Mouse (Mus musculus): ENCODE measurements around the gene Fam166a. TPM values are rescaled to one million over a fixed set of nuclear protein-coding genes. Genes with fewer than 3 reads are reported as not detected.

Gene Fam166a
- 11.9 and 28.8 TPM in 2 replicates for polyA plus RNA-seq (2021; fragmentation: Nextera tagmentation)
- long read RNA-seq, experiment 1 = 0 reads
- long read RNA-seq, experiment 2 = 0 reads

DNA sequence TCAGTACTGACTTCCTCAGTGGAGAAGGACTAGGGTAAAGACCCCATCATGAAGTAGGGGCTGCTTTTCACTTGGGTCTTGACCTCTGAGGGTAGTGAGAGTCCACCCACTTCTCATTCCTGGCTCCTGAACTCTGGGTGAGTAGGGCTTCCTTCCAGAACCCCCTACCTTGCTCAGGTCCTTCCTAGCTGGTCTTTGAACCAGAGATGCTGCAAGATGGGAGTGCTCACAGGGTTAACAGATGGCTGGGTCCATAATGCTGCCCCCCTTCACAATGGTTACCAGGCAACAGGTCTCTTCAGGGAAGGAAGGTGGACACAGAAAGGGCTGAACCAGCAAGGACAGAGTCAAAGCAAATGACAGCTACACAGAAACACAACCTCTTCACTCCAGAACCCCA, at the start of gene Fam166a:
Gene Fam166a (plus strand): TSS at position 301 of the 400 bp plus-strand sequence.

DNA sequence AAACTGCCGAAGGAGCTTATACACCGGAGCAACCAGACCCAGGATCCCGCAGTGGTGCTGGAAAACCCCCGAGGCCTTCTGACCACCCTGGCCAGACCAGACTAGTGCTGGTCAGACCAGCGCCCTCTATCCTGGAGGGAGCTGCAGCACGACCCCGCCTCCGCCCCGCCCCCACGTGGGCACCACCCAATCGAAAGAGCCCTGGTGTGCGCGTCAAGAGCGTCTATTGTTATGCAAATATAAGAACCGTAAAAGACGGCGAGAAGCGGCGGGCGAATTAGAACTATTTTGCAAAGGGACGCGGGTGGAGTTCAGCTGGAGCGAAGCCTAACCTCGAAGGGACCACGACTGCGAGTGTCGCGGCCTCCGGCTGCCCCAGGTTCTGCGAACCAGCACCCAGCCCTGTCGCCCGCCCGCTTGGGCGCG, 38.1 kb upstream of the Fam166a start, which contains the start of gene Nrarp:
Gene Nrarp (plus strand): TSS at position 281 of the 426 bp plus-strand sequence.

DNA sequence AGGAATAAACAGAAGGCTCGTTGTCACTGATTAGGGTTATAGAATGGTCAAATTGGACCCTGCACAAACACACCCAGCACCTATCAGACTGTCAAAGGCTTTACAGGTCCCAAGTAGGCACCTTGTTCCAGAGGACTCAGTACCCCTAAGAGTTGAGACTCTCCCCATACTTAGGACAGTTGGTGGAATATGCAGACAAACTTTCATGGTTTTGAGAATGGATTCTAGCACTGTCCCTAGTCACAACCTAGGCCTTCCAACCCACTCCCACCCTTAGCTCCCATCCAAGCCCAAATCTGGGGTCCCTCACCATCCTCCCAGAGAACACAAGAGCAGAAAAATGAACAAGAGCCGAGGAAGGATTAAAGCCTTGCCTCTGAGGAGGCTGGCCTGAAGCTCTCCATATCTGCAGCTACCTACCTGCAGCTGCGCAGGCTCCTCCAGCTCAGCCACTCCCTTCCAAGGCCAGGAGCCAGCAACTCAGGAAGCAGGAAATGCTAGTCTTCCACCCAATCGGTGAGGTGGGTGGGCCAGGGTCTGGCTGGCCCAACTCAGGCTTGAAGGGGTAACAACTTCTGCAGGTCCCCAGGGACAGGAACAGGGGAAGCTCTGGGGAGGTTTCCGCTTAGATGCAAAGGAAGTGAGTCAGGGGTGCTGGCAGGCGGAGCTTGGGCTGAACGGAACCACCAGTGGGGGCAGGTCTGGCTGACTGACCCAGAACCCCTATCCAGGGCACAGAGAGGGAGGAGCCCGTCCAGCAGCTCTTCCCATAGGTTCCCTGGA, 22.2 kb upstream of the Fam166a start, which contains the start of gene Tor4a:
Gene Tor4a (minus strand): TSS at position 715 of the 783 bp plus-strand sequence.

DNA sequence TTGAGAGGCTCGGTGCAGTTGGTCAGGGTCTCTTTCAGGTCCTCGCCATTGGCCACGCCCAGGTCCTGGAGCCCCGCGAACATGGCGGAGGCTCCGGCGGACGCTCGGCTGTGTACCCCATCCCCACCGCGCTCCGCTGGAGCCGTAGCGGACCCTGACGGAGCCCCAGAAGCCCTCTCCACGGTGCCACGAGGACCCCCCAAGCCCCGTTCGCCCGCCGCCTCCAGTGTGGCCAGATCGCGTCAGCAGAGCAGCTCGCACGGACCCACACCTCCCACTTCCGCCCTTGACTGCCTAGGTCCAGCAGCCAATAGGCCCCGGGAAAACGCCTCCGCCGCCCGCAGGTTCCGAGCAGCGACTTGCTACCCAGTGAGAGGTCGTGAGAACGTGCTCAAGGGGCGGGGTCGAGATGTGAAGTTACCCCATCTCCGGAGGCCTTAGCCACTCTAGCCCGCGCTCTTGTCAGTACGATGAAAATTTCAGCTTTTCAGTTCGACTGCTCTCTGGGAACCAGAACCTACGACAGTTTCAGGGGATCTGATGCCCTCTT, 7.3 kb upstream of the Fam166a start, which contains the start of gene Nelfb:
Gene Nelfb (minus strand): TSS at position 369 of the 550 bp plus-strand sequence.

DNA sequence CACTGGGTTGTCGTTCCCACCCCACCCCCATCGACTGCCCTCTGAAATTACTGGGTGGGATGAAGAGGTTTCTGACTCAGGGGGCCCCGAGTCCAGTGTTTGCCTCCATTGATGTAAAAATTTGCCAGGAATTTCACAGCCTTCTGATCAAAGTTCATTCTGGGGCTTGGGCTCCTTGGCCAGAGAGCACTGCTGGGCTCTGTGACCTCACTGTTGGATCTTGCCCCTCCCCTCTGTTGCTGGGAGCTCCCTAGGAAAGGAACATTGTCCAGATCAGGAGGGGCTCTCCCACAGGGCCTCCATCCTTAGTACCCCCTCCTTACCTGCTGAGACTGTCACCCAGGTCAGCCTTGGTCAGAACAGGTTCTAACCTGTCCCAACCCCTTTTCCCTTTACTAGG, 4.1 kb upstream of the Fam166a start, which contains the start of gene Stpg3:
Gene Stpg3 (minus strand): TSS at position 194 of the 400 bp plus-strand sequence.

DNA sequence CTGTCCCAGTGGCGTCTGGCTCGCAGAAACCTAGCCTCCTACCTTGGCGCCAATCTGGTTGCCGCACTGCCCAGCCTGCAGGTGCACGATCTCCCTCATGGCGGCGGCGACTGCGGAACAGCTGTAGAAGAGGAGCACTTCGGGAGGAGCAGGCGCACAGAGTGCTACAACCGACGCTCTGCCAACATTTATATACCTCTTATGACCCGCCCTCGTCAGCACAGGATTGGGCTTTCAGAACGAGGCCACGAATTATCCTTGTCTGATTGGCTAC, 5.9 kb downstream of the Fam166a start, which contains the start of gene Tubb4b:
Gene Tubb4b (minus strand): TSS at position 211 of the 274 bp plus-strand sequence.

DNA sequence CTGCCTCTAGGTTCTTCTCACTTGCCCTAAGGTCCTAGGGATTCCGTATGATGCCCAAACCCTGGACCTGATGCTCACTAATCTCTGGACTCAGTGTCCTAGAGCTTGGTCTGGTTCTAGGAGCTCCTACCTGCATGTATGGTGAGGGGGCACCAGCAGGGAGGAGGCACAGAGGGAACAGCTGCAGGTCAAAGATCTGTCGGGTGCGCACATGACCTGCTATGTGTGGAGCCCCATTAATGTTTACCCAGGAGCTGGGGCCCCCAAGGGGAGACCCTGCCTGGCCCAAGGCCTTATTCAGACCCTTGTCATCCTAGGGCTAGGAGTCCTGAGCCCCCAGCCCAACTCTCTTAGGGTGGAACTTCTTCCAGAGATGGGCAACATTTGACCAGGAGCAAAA, 15.5 kb downstream of the Fam166a start, which contains the start of gene Slc34a3:
Gene Slc34a3 (minus strand): TSS at position 315 of the 400 bp plus-strand sequence.

DNA sequence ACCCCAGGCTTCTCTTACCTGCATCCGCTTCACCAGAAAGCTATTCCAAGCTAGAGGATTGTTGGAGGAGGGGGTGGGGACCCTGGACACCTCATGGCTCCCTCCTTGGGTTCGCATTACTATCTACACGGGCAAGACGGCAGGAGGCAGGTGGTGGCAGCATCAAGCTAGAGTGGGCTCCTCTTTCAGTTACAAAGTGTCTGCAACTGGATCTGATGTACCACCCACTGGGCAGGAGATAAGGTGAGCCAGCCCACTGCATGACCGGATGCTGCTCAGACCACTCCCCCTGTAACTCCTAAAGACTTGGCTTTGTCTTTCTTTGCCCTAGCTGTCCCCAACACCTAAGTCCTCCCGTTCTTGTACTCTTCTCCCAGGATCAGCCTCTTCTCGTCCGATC, 18.1 kb downstream of the Fam166a start, which contains the start of gene Rnf224:
Gene Rnf224 (minus strand): TSS at position 174 of the 400 bp plus-strand sequence.

DNA sequence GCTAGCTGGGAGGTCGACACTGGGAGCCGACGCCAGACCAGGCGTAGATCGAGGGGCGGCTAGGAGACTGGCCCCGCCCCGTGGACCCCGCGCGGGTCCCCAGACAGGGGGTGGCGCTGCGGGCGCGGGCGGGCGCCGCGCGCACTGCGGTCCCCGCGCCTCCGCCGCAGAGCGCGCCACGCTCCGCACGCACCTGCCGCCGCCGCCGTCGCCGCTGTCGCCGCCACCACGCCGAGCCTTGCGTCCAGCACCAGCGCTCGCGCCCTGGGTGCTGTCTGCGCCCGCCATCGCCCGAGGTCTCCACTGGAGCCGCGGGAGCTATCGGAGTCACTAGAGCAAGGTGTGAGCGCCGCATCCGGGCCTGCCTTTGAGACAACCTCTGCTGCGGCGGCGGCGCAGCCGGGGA, 23.6 kb downstream of the Fam166a start, which contains the start of the genes Rnf208 and Cysrt1:
Gene Rnf208 (plus strand): TSS at position 155 of the 406 bp plus-strand sequence.
Gene Cysrt1 (minus strand): TSS at position 352 of the 406 bp plus-strand sequence.

DNA sequence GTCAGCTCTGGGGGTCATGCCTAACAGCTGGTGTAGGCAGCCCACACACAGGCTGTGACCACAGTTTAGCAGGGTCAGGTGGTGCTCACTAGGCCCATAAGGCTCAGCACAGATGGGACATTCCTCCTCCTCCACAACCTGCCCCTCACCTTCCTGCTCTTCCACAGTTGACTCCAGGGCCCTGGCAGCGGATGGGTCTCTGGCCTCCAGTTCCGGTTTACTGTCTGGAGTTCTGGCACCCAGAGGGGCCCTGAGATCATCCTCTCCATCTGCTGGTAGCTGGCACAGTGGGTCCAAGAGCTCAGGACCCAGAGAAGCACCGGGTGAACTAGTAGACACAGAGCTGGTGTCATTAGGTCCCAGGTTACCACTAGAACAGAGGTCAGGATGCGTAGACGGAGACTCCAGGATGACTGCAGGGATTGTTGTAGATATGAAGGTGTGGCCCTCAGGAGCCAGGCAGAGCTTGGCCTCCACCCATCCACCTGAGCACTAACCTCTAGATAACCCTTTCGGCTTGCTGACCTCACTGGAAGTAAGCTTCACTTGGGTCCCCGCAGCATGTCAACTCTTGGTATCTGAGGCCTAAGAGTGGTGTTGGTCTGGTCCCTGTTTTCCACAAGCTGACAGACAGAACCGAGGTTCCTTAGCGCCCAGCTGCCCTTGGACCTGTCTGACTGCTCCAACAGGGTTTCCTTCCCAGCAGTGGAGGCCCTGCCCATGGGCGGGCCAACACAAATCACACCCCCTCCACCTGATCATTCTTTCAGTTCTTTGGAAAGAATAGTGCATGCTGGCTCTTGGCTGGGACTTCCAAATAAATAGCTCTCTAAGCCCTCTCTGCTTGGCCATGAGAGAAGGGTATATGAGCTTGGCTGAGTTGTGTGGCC, 27.9 kb downstream of the Fam166a start, which contains the start of gene AL732309.1:
Gene AL732309.1 (minus strand): TSS at position 681 of the 890 bp plus-strand sequence.

DNA sequence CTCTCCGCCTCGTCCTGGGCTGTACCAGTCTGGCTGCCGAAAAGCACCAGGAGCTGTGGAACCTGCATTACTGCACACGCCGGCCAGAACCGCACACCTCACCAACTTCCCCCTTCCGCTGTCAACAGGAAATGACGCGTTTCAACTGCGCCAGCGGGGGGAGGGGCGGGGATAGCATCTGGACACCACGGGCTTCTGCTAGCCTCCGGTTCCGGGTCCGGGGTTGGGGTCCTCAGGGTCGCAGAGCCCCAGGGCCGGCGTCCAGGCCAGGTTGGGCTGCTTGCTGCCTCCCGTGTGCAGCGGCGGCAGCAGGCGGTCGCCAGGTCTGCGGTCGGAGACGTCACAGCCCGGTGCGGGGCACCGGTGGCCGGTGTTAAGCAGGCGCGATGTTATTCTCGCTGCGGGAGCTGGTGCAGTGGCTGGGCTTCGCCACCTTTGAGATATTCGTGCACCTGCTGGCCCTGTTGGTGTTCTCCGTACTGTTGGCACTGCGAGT, 36.8 kb downstream of the Fam166a start, which contains the start of gene Tmem203:
Gene Tmem203 (plus strand): TSS at position 156 of the 496 bp plus-strand sequence.

DNA sequence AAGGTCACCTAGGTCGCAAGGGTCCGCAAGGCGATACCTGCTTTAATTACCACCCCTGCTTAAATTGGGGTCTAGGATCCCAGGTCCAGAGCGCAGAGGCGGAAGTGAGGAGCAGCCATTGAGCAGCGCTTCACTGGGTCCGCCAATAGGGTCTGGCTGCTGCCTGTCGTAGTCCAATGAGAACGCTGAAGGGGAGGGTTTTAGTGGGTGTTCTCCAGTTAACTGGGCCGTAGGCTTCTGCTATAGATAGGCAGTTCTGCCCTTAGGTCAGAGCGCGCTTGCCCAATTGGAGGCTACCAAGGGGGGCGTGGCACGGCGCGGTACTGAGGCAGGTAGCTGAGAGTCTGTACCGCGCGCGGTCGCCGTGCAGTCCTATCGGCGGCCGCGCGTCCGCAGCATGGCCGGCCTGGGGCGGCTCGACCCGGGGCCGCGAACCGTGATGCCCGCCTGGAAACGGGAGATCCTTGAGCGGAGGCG, 43.8 kb downstream of the Fam166a start, which contains the start of gene Tprn:
Gene Tprn (plus strand): TSS at position 328 of the 477 bp plus-strand sequence.

Other genes with a start within 250 kb of the Fam166a start
- 193 and 199 TPM in 2 replicates for gene Mrpl41, start 243.6 kb upstream of the Fam166a start, polyA plus RNA-seq (2021; fragmentation: Nextera tagmentation)
- gene Pnpla7, start 242.7 kb upstream of the Fam166a start, polyA plus RNA-seq (2021; fragmentation: Nextera tagmentation) = 6.0 and 8.4 TPM in 2 replicates
- 342 and 371 TPM in 2 replicates for gene Nsmf, start 164.4 kb upstream of the Fam166a start, polyA plus RNA-seq (2021; fragmentation: Nextera tagmentation)
- not detected in 2 replicates for gene Entpd8, start 138.4 kb upstream of the Fam166a start, polyA plus RNA-seq (2021; fragmentation: Nextera tagmentation)
- gene Noxa1, start 123.6 kb upstream of the Fam166a start, polyA plus RNA-seq (2021; fragmentation: Nextera tagmentation) = not detected in 2 replicates
- 1.1 and 20.3 TPM in 2 replicates for gene Nrarp, start 38.0 kb upstream of the Fam166a start, polyA plus RNA-seq (2021; fragmentation: Nextera tagmentation)
- gene Tor4a, start 21.9 kb upstream of the Fam166a start, polyA plus RNA-seq (2021; fragmentation: Nextera tagmentation) = 1.7 and 2.3 TPM in 2 replicates
- 35.3 and 40.2 TPM in 2 replicates for gene Nelfb, start 7.3 kb upstream of the Fam166a start, polyA plus RNA-seq (2021; fragmentation: Nextera tagmentation)
- gene Stpg3, start 4.1 kb upstream of the Fam166a start, polyA plus RNA-seq (2021; fragmentation: Nextera tagmentation) = not detected in 2 replicates
- 509 and 600 TPM in 2 replicates for gene Tubb4b, start 6.0 kb downstream of the Fam166a start, polyA plus RNA-seq (2021; fragmentation: Nextera tagmentation)
- 0.60 and 0.72 TPM in 2 replicates for gene Slc34a3, start 15.6 kb downstream of the Fam166a start, polyA plus RNA-seq (2021; fragmentation: Nextera tagmentation)
- gene Rnf224, start 18.0 kb downstream of the Fam166a start, polyA plus RNA-seq (2021; fragmentation: Nextera tagmentation) = not detected in 2 replicates
- 55.7 and 180 TPM in 2 replicates for gene Rnf208, start 23.5 kb downstream of the Fam166a start, polyA plus RNA-seq (2021; fragmentation: Nextera tagmentation)
- 0.25 TPM in 1 of 2 replicates, not detected in the other for gene Cysrt1, start 23.7 kb downstream of the Fam166a start, polyA plus RNA-seq (2021; fragmentation: Nextera tagmentation)
- gene AL732309.1, start 28.1 kb downstream of the Fam166a start, polyA plus RNA-seq (2021; fragmentation: Nextera tagmentation) = 1.1 and 1.6 TPM in 2 replicates
- 34.3 and 36.9 TPM in 2 replicates for gene Tmem203, start 36.7 kb downstream of the Fam166a start, polyA plus RNA-seq (2021; fragmentation: Nextera tagmentation)
- 9.4 and 13.1 TPM in 2 replicates for gene Tprn, start 43.9 kb downstream of the Fam166a start, polyA plus RNA-seq (2021; fragmentation: Nextera tagmentation)
- 77.5 and 87.9 TPM in 2 replicates for gene Ssna1, start 53.7 kb downstream of the Fam166a start, polyA plus RNA-seq (2021; fragmentation: Nextera tagmentation)
- 33.8 and 42.6 TPM in 2 replicates for gene Anapc2, start 53.7 kb downstream of the Fam166a start, polyA plus RNA-seq (2021; fragmentation: Nextera tagmentation)
- 0.56 TPM in 1 of 2 replicates, not detected in the other for gene Tmem210, start 69.4 kb downstream of the Fam166a start, polyA plus RNA-seq (2021; fragmentation: Nextera tagmentation)
- gene Lrrc26, start 71.2 kb downstream of the Fam166a start, polyA plus RNA-seq (2021; fragmentation: Nextera tagmentation) = 0.21 TPM in 1 of 2 replicates, not detected in the other
- 87.7 and 146 TPM in 2 replicates for gene Grin1, start 100.4 kb downstream of the Fam166a start, polyA plus RNA-seq (2021; fragmentation: Nextera tagmentation)
- 17.0 and 18.5 TPM in 2 replicates for gene Man1b1, start 113.6 kb downstream of the Fam166a start, polyA plus RNA-seq (2021; fragmentation: Nextera tagmentation)
- 17.8 and 22.5 TPM in 2 replicates for gene Dpp7, start 137.6 kb downstream of the Fam166a start, polyA plus RNA-seq (2021; fragmentation: Nextera tagmentation)
- 20.6 and 34.9 TPM in 2 replicates for gene Uap1l1, start 146.9 kb downstream of the Fam166a start, polyA plus RNA-seq (2021; fragmentation: Nextera tagmentation)
- gene Sapcd2, start 153.6 kb downstream of the Fam166a start, polyA plus RNA-seq (2021; fragmentation: Nextera tagmentation) = 1.2 and 1.7 TPM in 2 replicates
- gene Entpd2, start 177.1 kb downstream of the Fam166a start, polyA plus RNA-seq (2021; fragmentation: Nextera tagmentation) = 21.4 and 31.9 TPM in 2 replicates
- 232 and 408 TPM in 2 replicates for gene Npdc1, start 180.6 kb downstream of the Fam166a start, polyA plus RNA-seq (2021; fragmentation: Nextera tagmentation)
- gene Fut7, start 204.5 kb downstream of the Fam166a start, polyA plus RNA-seq (2021; fragmentation: Nextera tagmentation) = not detected in 2 replicates
- 21.7 and 39.7 TPM in 2 replicates for gene Abca2, start 210.0 kb downstream of the Fam166a start, polyA plus RNA-seq (2021; fragmentation: Nextera tagmentation)
- gene Clic3, start 238.1 kb downstream of the Fam166a start, polyA plus RNA-seq (2021; fragmentation: Nextera tagmentation) = 0.68 and 1.1 TPM in 2 replicates
- 121 and 132 TPM in 2 replicates for gene Paxx, start 242.3 kb downstream of the Fam166a start, polyA plus RNA-seq (2021; fragmentation: Nextera tagmentation)